ENCODE assay signal across 17 mouse cellular contexts in genomic region chr16:70358326-70358725, GRCm38 (mm10). TPM values are rescaled to one million over a fixed set of nuclear protein-coding genes. Genes with fewer than 3 reads are reported as not detected.
DNase-seq lines count a peak whose midpoint lies in the region; ATAC-seq lines count a peak whose summit lies in the region.
"Had no signal": no experiment of that assay in that cellular context is flagged by ENCODE, and none has a peak within 500 bp of the region (broad histone marks: within the 10 kb centered on the region; RNA-seq: fewer than 3 reads in every experiment).

No protein-coding gene starts in this region.

- peaks cover 15% of the 10 kb centered on the region for H3K36me3 ChIP-seq in megakaryocyte, embryonic 14.5 days (replicated peaks; ENCODE audit: low read length)
- H3K36me3 ChIP-seq: forebrain, embryonic 15.5 days had no signal

- peak overlapping the region; percentile 23 for H3K4me3 ChIP-seq in megakaryocyte, embryonic 14.5 days (replicated peaks)
- H3K4me3 ChIP-seq: embryonic facial prominence, embryonic 10.5 days; embryonic facial prominence, embryonic 12.5 days; forebrain, embryonic 13.5 days; forebrain, embryonic 15.5 days had no signal

- DNase-seq in adrenal gland, adult 8-10 months, result peak; percentile 11
- DNase-seq in adrenal gland, postnatal 4 days (ENCODE audit: low spot score in 2 of 2), result no peak
- peak; percentile 29 for DNase-seq in adrenal gland, postnatal 25 days
- no peak for DNase-seq in frontal cortex, postnatal 10 days (ENCODE audit: low spot score in 2 of 2)
- DNase-seq in heart, adult 11 months, result no peak
- DNase-seq: cerebellum, adult 11-12 months; cerebellum, adult 2 months; cerebellum, adult 9-10 months; cerebellum, postnatal 10 days; cerebellum, postnatal 25 days; forebrain, postnatal 0 days had no signal

- peaks cover 13% of the 10 kb centered on the region for H3K9me3 ChIP-seq in megakaryocyte, embryonic 14.5 days
- H3K9me3 ChIP-seq: forebrain, embryonic 15.5 days had no signal

- no peaks in the 10 kb centered on the region for H3K27me3 ChIP-seq in megakaryocyte, embryonic 14.5 days (replicated peaks)
- H3K27me3 ChIP-seq: embryonic facial prominence, embryonic 12.5 days; forebrain, embryonic 13.5 days; forebrain, embryonic 15.5 days had no signal

- no peaks in the 10 kb centered on the region for H3K4me1 ChIP-seq in megakaryocyte, embryonic 14.5 days
- H3K4me1 ChIP-seq: embryonic facial prominence, embryonic 10.5 days; embryonic facial prominence, embryonic 12.5 days; forebrain, embryonic 13.5 days; forebrain, embryonic 15.5 days had no signal

- no peak for ATAC-seq in megakaryocyte, adult 5-6 weeks (ENCODE audit: poor library complexity, severe bottlenecking)
- ATAC-seq: forebrain, embryonic 13.5 days; forebrain, embryonic 15.5 days; forebrain, postnatal 0 days had no signal

RNA-seq across cellular contexts. Expression of gene Gbe1, which starts 44.6 kb away (rescaled TPM):
- 10 to 100 TPM; 22.0 to 54.2 (median 37.2) TPM for total RNA-seq in adrenal gland, adult 8-10 months (2022)
- total RNA-seq in adrenal gland, postnatal 4 days (2021), result 10 to 100 TPM; 22.5 to 25.5 TPM
- polyA plus RNA-seq in megakaryocyte, embryonic 14.5 days (2012; ENCODE audit: insufficient read depth, low replicate concordance), result 3.0 and 3.4 TPM in 2 replicates
- total RNA-seq in megakaryocyte, adult 5-6 weeks (2015), result 31.3 and 41.1 TPM in 2 replicates
- total RNA-seq in megakaryocyte, adult 5-6 weeks (2017), result 28.4 and 32.0 TPM in 2 replicates
- total RNA-seq in adrenal gland, postnatal 25 days (2021), result 60.7 and 80.2 TPM in 2 replicates

Comparison
In these comparisons a context has a peak if more than half of its experiments do, and no peak if none do; other contexts are left out.
1. DNase-seq: peak in adrenal gland, adult 8-10 months (single experiment) and adrenal gland, postnatal 25 days (single experiment); none in adrenal gland, postnatal 4 days (0 of 2), frontal cortex, postnatal 10 days (0 of 2) and heart, adult 11 months (single experiment).